Mouse (Mus musculus) cerebellum, postnatal 14 days (tissue): ENCODE measurements around the gene Cdkn1c.

Experiments
- DNase-seq, 2 experiments: peaks; one replicate each; pipeline ENCODE4 v3.0.0; 2021; ENCODE audit warnings: mixed read lengths in 2 of 2

The Cdkn1c gene

DNA sequence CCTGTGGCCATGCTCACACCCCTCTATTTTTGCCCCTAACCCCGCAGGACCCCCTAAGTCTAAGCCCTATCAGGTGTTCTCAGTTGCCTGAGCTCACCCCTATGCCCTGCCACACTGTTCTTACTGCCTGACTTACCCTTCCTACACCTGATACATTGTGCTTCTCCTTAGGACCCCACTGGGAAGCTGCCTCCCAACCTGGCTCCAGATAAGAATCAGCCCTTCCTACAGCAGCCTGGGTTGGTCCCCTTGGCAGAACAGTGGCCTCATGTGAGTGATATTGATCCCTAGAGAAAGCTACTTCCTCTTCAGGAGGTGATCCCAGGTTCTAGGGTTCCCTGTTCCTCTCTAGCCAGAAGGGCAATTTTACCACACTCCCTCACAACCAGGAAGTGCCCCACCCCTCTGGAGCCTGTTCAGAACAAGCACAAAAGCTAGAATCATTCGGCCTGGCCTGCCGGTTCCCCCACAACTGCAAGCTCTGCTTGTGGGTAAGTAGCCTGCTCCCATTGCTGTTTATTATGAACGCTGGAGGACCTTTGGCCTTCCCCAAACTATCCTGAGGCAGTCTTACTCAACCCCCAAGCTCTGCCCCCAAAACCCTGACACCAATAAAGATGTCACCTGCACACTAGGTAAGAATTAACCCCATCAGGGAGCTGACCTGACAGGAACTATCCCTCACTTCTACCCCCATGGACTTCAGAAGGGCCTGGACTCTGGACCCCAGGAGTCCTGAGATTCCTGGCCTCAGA is 12.7 kb upstream of the Cdkn1c start, which contains the start of gene Slc22a18:
Gene Slc22a18, plus strand, starts transcription at position 390 of the 755 bp plus-strand sequence.
- no peak for DNase-seq

DNA sequence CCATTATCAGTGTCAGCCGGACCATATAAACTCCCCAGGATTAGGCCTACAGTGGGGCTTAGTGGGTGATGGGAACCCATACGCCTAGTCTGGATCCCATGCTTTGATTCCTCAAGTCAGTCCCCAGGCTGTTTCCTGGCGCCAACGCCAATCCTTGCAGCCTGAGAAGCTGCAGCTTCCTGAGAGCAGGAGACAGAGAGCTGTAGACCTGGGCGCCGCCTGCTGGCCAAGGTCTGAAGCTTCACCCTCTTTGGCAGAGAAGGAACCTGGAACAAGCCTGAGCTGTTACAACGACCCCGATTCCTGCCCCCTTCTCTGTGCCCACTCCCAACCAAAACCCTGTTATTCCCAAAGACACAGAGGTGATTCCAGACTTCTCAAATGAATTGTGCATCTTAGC is 9.1 kb upstream of the Cdkn1c start:
- peak; percentile 86 to 90 for DNase-seq

GRCm38 (mm10) chr7:143467714-143468113 is 6.9 kb upstream of the Cdkn1c start:
- DNase-seq, result no peak

DNA sequence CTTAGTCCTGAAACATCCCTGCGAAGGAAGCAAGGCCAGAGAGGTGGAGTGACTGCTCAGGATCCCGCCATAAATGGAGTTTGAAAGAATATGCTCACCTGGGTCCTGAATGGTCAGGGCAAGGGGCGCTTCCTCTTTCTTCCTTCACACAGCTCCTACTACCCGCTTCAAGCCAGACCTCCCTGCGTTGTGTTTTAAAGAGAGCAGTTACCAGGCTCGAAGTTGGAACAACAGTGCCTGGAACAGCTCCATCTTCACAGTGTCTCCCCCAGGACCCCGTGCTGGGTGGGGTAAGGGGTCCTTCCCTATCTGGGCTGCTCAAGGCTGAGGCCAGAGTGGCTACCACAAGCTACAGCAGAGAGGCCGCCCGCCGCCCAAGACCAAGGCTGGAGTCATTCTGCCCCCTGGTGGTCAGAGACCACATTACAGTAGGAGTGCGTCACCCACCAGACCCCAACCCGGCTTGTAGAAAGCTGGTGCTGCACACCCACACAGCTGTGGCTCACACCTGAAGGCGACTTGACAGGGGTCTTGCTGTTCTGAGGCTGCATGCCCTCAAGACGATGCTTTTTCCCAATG is 5.3 kb upstream of the Cdkn1c start:
- DNase-seq, result peak; percentile 94

GRCm38 (mm10) chr7:143464811-143465560 is 4.1 kb upstream of the Cdkn1c start:
- DNase-seq, result peak in 1 of 2 experiments; percentile 48

DNA sequence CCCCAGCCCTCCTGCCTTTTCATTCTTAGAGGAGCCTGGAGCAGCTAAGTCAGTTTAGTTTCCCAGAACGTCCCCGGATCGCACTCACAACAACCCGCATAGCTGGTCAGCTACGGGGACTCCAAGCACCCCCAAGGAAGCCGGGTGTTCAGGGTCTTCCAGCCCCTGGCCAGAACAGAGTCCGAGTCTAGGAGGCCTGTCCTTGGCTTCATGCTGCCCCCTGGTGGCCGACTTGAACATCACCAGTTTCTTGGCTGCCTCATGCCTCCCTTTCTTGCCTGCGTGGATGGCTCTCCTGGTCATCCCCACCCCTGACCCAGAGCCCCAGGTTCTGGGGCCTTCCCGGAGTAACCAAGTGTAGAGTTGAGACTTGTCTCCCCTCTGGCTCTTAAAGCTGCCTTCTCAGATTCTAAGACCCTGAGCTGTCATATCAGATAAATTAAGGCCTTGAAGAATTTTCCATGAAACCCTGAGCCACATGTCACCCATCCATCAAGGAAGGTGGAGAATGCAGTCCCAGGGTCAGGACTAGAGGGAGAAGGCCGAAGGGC is 3.1 kb upstream of the Cdkn1c start:
- DNase-seq, result peak; percentile 92 to 94

GRCm38 (mm10) chr7:143462516-143462915 is 1.7 kb upstream of the Cdkn1c start:
- no peak for DNase-seq

- DNase-seq, result no peak
Observed at GRCm38 (mm10) chr7:143461920-143462319, 1.1 kb upstream of the Cdkn1c start.

DNA sequence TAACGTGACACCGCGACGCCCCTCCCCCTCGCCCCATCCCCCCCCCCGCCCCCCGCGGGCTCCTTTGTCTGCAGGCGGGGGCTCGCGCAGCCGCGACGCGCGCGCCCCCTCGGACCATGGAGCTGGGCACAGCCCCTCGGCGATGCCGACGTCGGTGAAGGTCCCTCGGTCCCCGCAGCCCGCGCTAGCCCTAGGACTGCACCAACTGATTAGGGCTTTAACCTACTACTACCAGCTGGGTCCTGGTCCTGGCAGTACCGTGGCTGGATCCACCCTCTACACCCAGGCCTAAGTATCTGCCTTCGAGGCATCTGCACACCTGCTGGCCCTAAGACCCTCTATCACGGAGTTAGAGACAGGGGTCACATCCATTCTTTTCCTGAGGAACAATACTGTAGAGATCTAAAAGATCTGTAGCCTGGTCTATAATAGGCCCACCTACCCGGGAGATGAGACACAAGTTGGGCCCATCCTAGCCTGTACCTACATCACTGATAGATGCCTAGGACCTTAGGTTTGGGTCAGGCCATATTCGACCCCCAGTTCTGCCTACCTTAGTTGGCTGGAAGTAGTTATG is 532 bp upstream of the Cdkn1c start:
- no peak for DNase-seq

DNA sequence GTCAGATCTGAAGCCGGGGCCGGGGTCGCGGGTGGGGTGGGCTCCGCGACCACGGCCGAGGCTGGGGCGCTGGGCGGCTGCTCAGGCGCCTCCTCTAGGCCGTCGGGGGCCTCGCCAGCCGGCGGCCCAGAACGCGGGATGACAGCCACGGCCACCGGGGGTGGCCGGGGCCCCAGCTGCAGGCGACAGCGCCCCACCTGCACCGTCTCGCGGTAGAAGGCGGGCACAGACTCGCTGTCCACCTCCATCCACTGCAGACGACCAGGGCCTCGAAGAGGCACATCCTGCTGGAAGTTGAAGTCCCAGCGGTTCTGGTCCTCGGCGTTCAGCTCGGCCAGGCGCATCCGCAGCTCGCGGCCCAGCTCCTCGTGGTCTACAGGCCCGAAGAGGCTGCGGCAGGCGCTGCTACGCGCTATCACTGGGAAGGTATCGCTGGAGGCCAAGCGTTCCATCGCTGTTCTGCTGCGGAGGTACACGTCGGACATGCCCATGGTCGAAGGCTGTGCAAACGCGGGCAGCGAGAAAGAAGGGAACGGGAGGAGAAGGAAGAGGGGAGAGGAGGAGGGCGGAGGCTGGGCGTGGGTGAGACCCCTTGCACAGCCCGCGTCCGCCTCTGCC is 524 bp downstream of the Cdkn1c start:
- no peak for DNase-seq

- DNase-seq, result no peak
Observed at GRCm38 (mm10) chr7:143459332-143460211, 1.3 kb downstream of the Cdkn1c start.

DNA sequence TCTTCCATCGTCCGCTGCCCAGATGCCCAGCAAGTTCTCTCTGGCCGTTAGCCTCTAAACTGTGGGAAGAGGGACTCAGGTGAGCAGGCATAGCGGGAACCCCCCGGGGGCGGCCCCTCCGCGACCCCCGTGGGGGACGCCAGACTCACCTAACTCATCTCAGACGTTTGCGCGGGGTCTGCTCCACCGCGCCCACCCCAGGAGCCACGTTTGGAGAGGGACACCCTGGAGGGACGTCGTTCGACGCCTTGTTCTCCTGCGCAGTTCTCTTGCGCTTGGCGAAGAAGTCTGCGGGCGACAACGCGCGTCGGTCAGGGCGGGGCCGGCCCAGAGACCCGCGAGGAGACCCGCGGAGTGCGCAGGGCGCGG is 1.9 kb downstream of the Cdkn1c start:
- DNase-seq, result no peak

- peak; percentile 84 to 95 for DNase-seq
Observed at GRCm38 (mm10) chr7:143447130-143447529, 13.7 kb downstream of the Cdkn1c start.

GRCm38 (mm10) chr7:143445651-143446460 is 15.0 kb downstream of the Cdkn1c start:
- DNase-seq, result no peak

DNA sequence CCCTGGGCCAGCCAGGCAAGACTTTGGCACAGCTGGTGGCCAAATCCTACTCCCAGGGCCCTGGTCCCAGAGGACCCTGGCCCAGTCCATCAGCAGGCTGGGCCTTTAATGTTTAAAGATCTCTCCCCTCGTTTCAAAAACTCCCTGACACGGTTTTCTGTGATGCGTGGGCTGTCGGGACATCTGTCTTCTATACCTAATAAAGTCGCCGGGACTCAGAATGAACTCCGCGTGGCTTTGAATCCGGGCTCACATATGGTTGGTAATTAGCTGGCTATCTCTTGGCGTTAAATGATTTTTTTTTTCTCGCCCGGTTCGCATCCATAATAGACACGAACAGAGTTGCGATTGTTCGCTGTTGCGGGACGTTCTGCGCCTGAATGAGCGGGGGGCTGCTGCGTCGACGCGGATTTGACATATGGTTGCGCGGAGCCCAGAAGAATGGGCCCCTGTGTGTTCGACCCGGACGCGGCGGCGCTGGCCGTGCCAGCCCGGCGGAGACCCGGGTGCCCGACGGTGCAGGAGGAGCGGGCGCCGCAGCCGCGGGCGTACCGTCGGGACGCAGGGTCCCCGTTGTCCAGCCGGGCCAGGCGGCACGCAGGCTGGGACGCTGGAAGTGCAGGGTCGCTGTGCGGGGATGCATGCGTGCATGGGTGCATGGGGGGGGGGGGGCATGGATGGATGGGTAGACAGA is 15.7 kb downstream of the Cdkn1c start:
- DNase-seq, result no peak

DNA sequence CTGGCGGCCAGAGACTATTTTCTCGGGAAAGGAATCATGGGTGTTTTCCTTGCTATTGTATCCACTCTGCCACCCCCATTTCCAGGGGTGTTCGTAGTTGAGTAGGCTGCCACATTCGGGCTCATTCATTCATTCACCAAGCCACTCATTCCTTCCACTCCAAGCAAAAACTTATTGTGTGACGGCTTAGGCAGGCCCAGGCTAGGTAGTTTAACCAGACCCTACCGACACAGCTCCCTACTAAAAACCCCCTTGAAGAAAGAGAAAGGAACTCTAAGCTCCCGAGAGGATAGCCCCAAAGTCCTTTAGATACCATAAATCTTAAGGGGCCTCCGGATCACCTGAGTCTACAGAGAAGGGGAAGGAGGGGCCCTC is 16.3 kb downstream of the Cdkn1c start:
- no peak for DNase-seq

DNA sequence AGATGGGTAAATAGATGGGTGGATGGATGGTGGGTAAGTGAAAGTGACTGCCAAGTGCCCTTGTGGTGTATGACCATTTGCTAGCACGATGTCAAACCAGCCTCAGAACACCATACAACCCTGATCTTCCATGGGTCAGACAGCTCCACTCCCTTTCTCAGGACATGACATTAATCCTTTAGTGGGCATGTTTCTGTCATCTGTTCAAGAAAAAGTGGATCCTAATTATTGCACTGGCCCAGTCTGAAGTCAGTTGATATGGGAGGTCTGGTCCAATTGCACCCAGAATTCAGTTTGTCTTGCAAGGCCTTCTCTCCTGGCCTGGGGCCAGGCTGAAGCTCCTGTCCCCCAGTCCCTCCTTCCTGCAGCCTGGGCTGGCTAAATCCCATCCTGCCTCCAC is 21.9 kb downstream of the Cdkn1c start:
- no peak for DNase-seq

GRCm38 (mm10) chr7:143437894-143438581 is 22.8 kb downstream of the Cdkn1c start:
- peak in 1 of 2 experiments; percentile 66 for DNase-seq

- DNase-seq, result no peak
Observed at GRCm38 (mm10) chr7:143437231-143437893, 23.5 kb downstream of the Cdkn1c start.
